Mouse (Mus musculus) kidney, adult 11 months (tissue): ENCODE results near the gene Fam76a.
"Not testable (repeated sequence)": the region's sequence is repeated elsewhere in the genome, so short reads cannot be mapped to it uniquely, and the experiment has no call there.

Experiments used
- DNase-seq: peaks from one replicate; pipeline ENCODE4 v3.0.0; 2022

Gene Fam76a

GRCm38 (mm10) chr4:132944776-132945175, 22.4 kb upstream of the Fam76a start:
- DNase-seq = no peak

GRCm38 (mm10) chr4:132944106-132944505, 21.7 kb upstream of the Fam76a start:
- DNase-seq = no peak

GRCm38 (mm10) chr4:132943088-132943487, 20.7 kb upstream of the Fam76a start:
- DNase-seq = no peak

- no peak for DNase-seq
Observed at GRCm38 (mm10) chr4:132941012-132941729, 18.8 kb upstream of the Fam76a start.

- DNase-seq = peak; percentile 23
Observed at GRCm38 (mm10) chr4:132939421-132940127, 17.2 kb upstream of the Fam76a start.

GRCm38 (mm10) chr4:132938181-132938941, 16.0 kb upstream of the Fam76a start:
- DNase-seq = peak; percentile 59

- no peak for DNase-seq
Observed at GRCm38 (mm10) chr4:132934639-132935038, 12.3 kb upstream of the Fam76a start.

- no peak for DNase-seq
Observed at GRCm38 (mm10) chr4:132932752-132933404, 10.5 kb upstream of the Fam76a start.

- DNase-seq = no peak
Observed at GRCm38 (mm10) chr4:132930784-132931183, 8.4 kb upstream of the Fam76a start.

GRCm38 (mm10) chr4:132926520-132926919, 4.2 kb upstream of the Fam76a start:
- DNase-seq = peak; percentile 68

GRCm38 (mm10) chr4:132922061-132922530, 262 bp downstream of the Fam76a start:
- no peak for DNase-seq

GRCm38 (mm10) chr4:132921488-132921887, 870 bp downstream of the Fam76a start:
- no peak for DNase-seq

- DNase-seq = no peak
Observed at GRCm38 (mm10) chr4:132920171-132920570, 2.2 kb downstream of the Fam76a start.

- DNase-seq = not testable (repeated sequence)
Observed at GRCm38 (mm10) chr4:132918493-132918892, 3.9 kb downstream of the Fam76a start.

GRCm38 (mm10) chr4:132912156-132912555, 10.2 kb downstream of the Fam76a start:
- no peak for DNase-seq

- peak; percentile 63 for DNase-seq
Observed at GRCm38 (mm10) chr4:132905843-132906360, 16.5 kb downstream of the Fam76a start.

- DNase-seq = peak; percentile 43
Observed at GRCm38 (mm10) chr4:132904765-132905309, 17.5 kb downstream of the Fam76a start.

- no peak for DNase-seq
Observed at GRCm38 (mm10) chr4:132904071-132904470, 18.3 kb downstream of the Fam76a start.

GRCm38 (mm10) chr4:132898197-132898596, 24.2 kb downstream of the Fam76a start:
- no peak for DNase-seq

GRCm38 (mm10) chr4:132894402-132894801, 28.0 kb downstream of the Fam76a start:
- DNase-seq = no peak

GRCm38 (mm10) chr4:132884844-132885374, 37.4 kb downstream of the Fam76a start:
- no peak for DNase-seq
